Mouse (Mus musculus): ENCODE measurements around the gene Hspa1b.
"Not testable (repeated sequence)": the region's sequence is repeated elsewhere in the genome, so short reads cannot be mapped to it uniquely, and the experiment has no call there.

Gene Hspa1b

GRCm38 (mm10) chr17:34954831-34955230, 4.2 kb downstream of the Hspa1b start:
- no peak for DNase-seq (ENCODE audit: low spot score in 2 of 2)

- no peak for DNase-seq (ENCODE audit: low spot score in 2 of 2)
Observed at GRCm38 (mm10) chr17:34953904-34954303, 5.1 kb downstream of the Hspa1b start.

GRCm38 (mm10) chr17:34953258-34953657, 5.8 kb downstream of the Hspa1b start:
- no peak for DNase-seq (ENCODE audit: low spot score in 2 of 2)

- DNase-seq (ENCODE audit: low spot score in 2 of 2): peak; percentile 65 to 79
Observed at GRCm38 (mm10) chr17:34952378-34953040, 6.5 kb downstream of the Hspa1b start.

- peak in 1 of 2 experiments; percentile 13 for DNase-seq (ENCODE audit: low spot score in 2 of 2)
Observed at GRCm38 (mm10) chr17:34951636-34952377, 7.2 kb downstream of the Hspa1b start.

- no peak for DNase-seq (ENCODE audit: low spot score in 2 of 2)
Observed at GRCm38 (mm10) chr17:34950514-34951455, 8.3 kb downstream of the Hspa1b start.

GRCm38 (mm10) chr17:34949553-34949969, 9.5 kb downstream of the Hspa1b start:
- no peak for DNase-seq (ENCODE audit: low spot score in 2 of 2)

GRCm38 (mm10) chr17:34948721-34949552, 10.1 kb downstream of the Hspa1b start:
- not testable (repeated sequence) for DNase-seq (ENCODE audit: low spot score in 2 of 2)

- DNase-seq (ENCODE audit: low spot score in 2 of 2): no peak
Observed at GRCm38 (mm10) chr17:34947606-34948005, 11.4 kb downstream of the Hspa1b start.

GRCm38 (mm10) chr17:34946486-34947140, 12.4 kb downstream of the Hspa1b start:
- DNase-seq (ENCODE audit: low spot score in 2 of 2): no peak

GRCm38 (mm10) chr17:34944362-34944761, 14.7 kb downstream of the Hspa1b start:
- DNase-seq (ENCODE audit: low spot score in 2 of 2): no peak

GRCm38 (mm10) chr17:34943128-34943815, 15.8 kb downstream of the Hspa1b start:
- no peak for DNase-seq (ENCODE audit: low spot score in 2 of 2)

- DNase-seq (ENCODE audit: low spot score in 2 of 2): no peak
Observed at GRCm38 (mm10) chr17:34941344-34942041, 17.5 kb downstream of the Hspa1b start.

- no peak for DNase-seq (ENCODE audit: low spot score in 2 of 2)
Observed at GRCm38 (mm10) chr17:34937960-34938505, 21.0 kb downstream of the Hspa1b start.

GRCm38 (mm10) chr17:34934830-34935229, 24.2 kb downstream of the Hspa1b start:
- DNase-seq (ENCODE audit: low spot score in 2 of 2): no peak

- DNase-seq (ENCODE audit: low spot score in 2 of 2): no peak
Observed at GRCm38 (mm10) chr17:34934031-34934430, 25.0 kb downstream of the Hspa1b start.

- DNase-seq (ENCODE audit: low spot score in 2 of 2): no peak
Observed at GRCm38 (mm10) chr17:34932287-34932686, 26.8 kb downstream of the Hspa1b start.

GRCm38 (mm10) chr17:34931735-34932098, 27.3 kb downstream of the Hspa1b start:
- no peak for DNase-seq (ENCODE audit: low spot score in 2 of 2)

- peak; percentile 84 to 92 for DNase-seq (ENCODE audit: low spot score in 2 of 2)
Observed at GRCm38 (mm10) chr17:34931061-34931734, 27.8 kb downstream of the Hspa1b start, which contains the start of gene Neu1. Neu1 (plus strand) TSS chr17:34931253.
